Mouse (Mus musculus): ENCODE measurements at regions not wholly inside any gene's neighbourhood (a gene's known extent, or its start where the extent isn't known, plus 50 kb on each side); places are given as distances from the start of the nearest gene placed in this dataset.
A peak's percentile ranks its signal among the peaks of the same experiment; 100 is the strongest.

GRCm38 (mm10) chr11:111444791-111445190, 378.8 kb downstream of the Kcnj2 start:
- H3K9ac ChIP-seq (replicated peaks; ENCODE audit: low read depth, low read length): no peak overlapping the region
- H3K4me1 ChIP-seq (ENCODE audit: control insufficient read depth, insufficient read depth): no peaks in the 10 kb centered on the region
- no peak for ATAC-seq (ENCODE audit: insufficient read depth, low read depth)
- no peak overlapping the region for H3K4me2 ChIP-seq (ENCODE audit: low read depth, low read length)
- H3K27ac ChIP-seq (ENCODE audit: low read depth): no peak overlapping the region
- no peak for DNase-seq (ENCODE audit: low spot score)
- H3K36me3 ChIP-seq (replicated peaks; ENCODE audit: control insufficient read depth, insufficient read depth, low read length): no peaks in the 10 kb centered on the region
- no peaks in the 10 kb centered on the region for H3K27me3 ChIP-seq (ENCODE audit: control insufficient read depth, insufficient read depth, low read length)
- 52% methylated on average over 4 of the region's 4 CpGs for WGBS
- no peak overlapping the region for H3K4me3 ChIP-seq (ENCODE audit: low read depth, low read length)
- TF ChIP-seq CTCF (IDR thresholded peaks at IDR 0.05; ENCODE audit: low read depth) (no peak), EP300 (IDR thresholded peaks at IDR 0.05; ENCODE audit: low read depth) (no peak)
- H3K9me3 ChIP-seq (replicated peaks; ENCODE audit: control insufficient read depth, low read length): no peaks in the 10 kb centered on the region

- 28% methylated on average over 4 of the region's 4 CpGs for WGBS
- Histone ChIP-seq H3K9me3 (replicated peaks; ENCODE audit: control insufficient read depth, low read length) (no peaks in the 10 kb centered on the region), H3K4me3 (ENCODE audit: low read depth, low read length) (no peak overlapping the region), H3K27ac (ENCODE audit: low read depth) (no peak overlapping the region), H3K9ac (replicated peaks; ENCODE audit: low read depth, low read length) (no peak overlapping the region), H3K4me1 (ENCODE audit: control insufficient read depth, insufficient read depth) (no peaks in the 10 kb centered on the region; the same call in 1 of the 2 replicates), H3K27me3 (ENCODE audit: control insufficient read depth, insufficient read depth, low read length) (no peaks in the 10 kb centered on the region), H3K36me3 (replicated peaks; ENCODE audit: control insufficient read depth, insufficient read depth, low read length) (no peaks in the 10 kb centered on the region), H3K4me2 (ENCODE audit: low read depth, low read length) (no peak overlapping the region)
- no peak for ATAC-seq (ENCODE audit: insufficient read depth, low read depth)
- peak; percentile 65 for DNase-seq (ENCODE audit: low spot score)
- TF ChIP-seq EP300 (IDR thresholded peaks at IDR 0.05; ENCODE audit: low read depth) (no peak), CTCF (IDR thresholded peaks at IDR 0.05; ENCODE audit: low read depth) (peak; percentile 63)
Measured at GRCm38 (mm10) chr11:111445764-111446163, 379.8 kb downstream of the Kcnj2 start.

GRCm38 (mm10) chr11:111450811-111451494, 385.0 kb downstream of the Kcnj2 start:
- peaks cover 4% of the 10 kb centered on the region; the same call in 1 of the 2 replicates for H3K4me1 ChIP-seq (ENCODE audit: control insufficient read depth, insufficient read depth)
- H3K36me3 ChIP-seq (replicated peaks; ENCODE audit: control insufficient read depth, insufficient read depth, low read length): no peaks in the 10 kb centered on the region
- peak overlapping the region; percentile 52 for H3K4me2 ChIP-seq (ENCODE audit: low read depth, low read length)
- H3K27me3 ChIP-seq (ENCODE audit: control insufficient read depth, insufficient read depth, low read length): no peaks in the 10 kb centered on the region
- 43% methylated on average over 3 of the region's 3 CpGs for WGBS
- peak overlapping the region; percentile 34 for H3K4me3 ChIP-seq (ENCODE audit: low read depth, low read length)
- no peaks in the 10 kb centered on the region for H3K9me3 ChIP-seq (replicated peaks; ENCODE audit: control insufficient read depth, low read length)
- peak overlapping the region; percentile 55 for H3K27ac ChIP-seq (ENCODE audit: low read depth)
- DNase-seq (ENCODE audit: low spot score): peak; percentile 24
- peak overlapping the region; percentile 33; the same call in 1 of the 2 replicates for H3K9ac ChIP-seq (replicated peaks; ENCODE audit: low read depth, low read length)
- ATAC-seq (ENCODE audit: insufficient read depth, low read depth): no peak; the same call in 1 of the 2 replicates
- TF ChIP-seq EP300 (IDR thresholded peaks at IDR 0.05; ENCODE audit: low read depth) (no peak), CTCF (IDR thresholded peaks at IDR 0.05; ENCODE audit: low read depth) (no peak)

GRCm38 (mm10) chr11:111460046-111460445, 394.1 kb downstream of the Kcnj2 start:
- Histone ChIP-seq H3K4me2 (ENCODE audit: low read depth, low read length) (no peak overlapping the region), H3K4me1 (ENCODE audit: control insufficient read depth, insufficient read depth) (no peaks in the 10 kb centered on the region), H3K27ac (ENCODE audit: low read depth) (no peak overlapping the region), H3K9ac (replicated peaks; ENCODE audit: low read depth, low read length) (no peak overlapping the region), H3K27me3 (ENCODE audit: control insufficient read depth, insufficient read depth, low read length) (no peaks in the 10 kb centered on the region), H3K36me3 (replicated peaks; ENCODE audit: control insufficient read depth, insufficient read depth, low read length) (no peaks in the 10 kb centered on the region), H3K4me3 (ENCODE audit: low read depth, low read length) (no peak overlapping the region), H3K9me3 (replicated peaks; ENCODE audit: control insufficient read depth, low read length) (no peaks in the 10 kb centered on the region)
- DNase-seq (ENCODE audit: low spot score): no peak
- TF ChIP-seq CTCF (IDR thresholded peaks at IDR 0.05; ENCODE audit: low read depth): no peak
- no peak for TF ChIP-seq EP300 (IDR thresholded peaks at IDR 0.05; ENCODE audit: low read depth)
- no peak for ATAC-seq (ENCODE audit: insufficient read depth, low read depth)
- WGBS: 40% methylated on average over 10 of the region's 10 CpGs

- Histone ChIP-seq H3K4me1 (ENCODE audit: control insufficient read depth, insufficient read depth) (no peaks in the 10 kb centered on the region), H3K9ac (replicated peaks; ENCODE audit: low read depth, low read length) (no peak overlapping the region), H3K9me3 (replicated peaks; ENCODE audit: control insufficient read depth, low read length) (no peaks in the 10 kb centered on the region), H3K27ac (ENCODE audit: low read depth) (no peak overlapping the region), H3K36me3 (replicated peaks; ENCODE audit: control insufficient read depth, insufficient read depth, low read length) (no peaks in the 10 kb centered on the region), H3K27me3 (ENCODE audit: control insufficient read depth, insufficient read depth, low read length) (no peaks in the 10 kb centered on the region), H3K4me3 (ENCODE audit: low read depth, low read length) (no peak overlapping the region), H3K4me2 (ENCODE audit: low read depth, low read length) (no peak overlapping the region)
- WGBS: 71% methylated on average over 6 of the region's 6 CpGs
- DNase-seq (ENCODE audit: low spot score) (no peak), ATAC-seq (ENCODE audit: insufficient read depth, low read depth) (no peak)
- TF ChIP-seq EP300 (IDR thresholded peaks at IDR 0.05; ENCODE audit: low read depth) (no peak), CTCF (IDR thresholded peaks at IDR 0.05; ENCODE audit: low read depth) (no peak)
Measured at GRCm38 (mm10) chr11:111484981-111485380, 419.0 kb downstream of the Kcnj2 start.

GRCm38 (mm10) chr11:111512471-111512870, 446.5 kb downstream of the Kcnj2 start:
- Histone ChIP-seq H3K4me3 (ENCODE audit: low read depth, low read length) (no peak overlapping the region), H3K27ac (ENCODE audit: low read depth) (no peak overlapping the region), H3K4me2 (ENCODE audit: low read depth, low read length) (no peak overlapping the region), H3K9ac (replicated peaks; ENCODE audit: low read depth, low read length) (no peak overlapping the region), H3K36me3 (replicated peaks; ENCODE audit: control insufficient read depth, insufficient read depth, low read length) (no peaks in the 10 kb centered on the region), H3K27me3 (ENCODE audit: control insufficient read depth, insufficient read depth, low read length) (no peaks in the 10 kb centered on the region), H3K4me1 (ENCODE audit: control insufficient read depth, insufficient read depth) (no peaks in the 10 kb centered on the region), H3K9me3 (replicated peaks; ENCODE audit: control insufficient read depth, low read length) (no peaks in the 10 kb centered on the region)
- WGBS: 62% methylated on average over 4 of the region's 4 CpGs
- no peak for DNase-seq (ENCODE audit: low spot score)
- TF ChIP-seq CTCF (IDR thresholded peaks at IDR 0.05; ENCODE audit: low read depth): no peak
- TF ChIP-seq EP300 (IDR thresholded peaks at IDR 0.05; ENCODE audit: low read depth): no peak
- no peak for ATAC-seq (ENCODE audit: insufficient read depth, low read depth)
